Mouse (Mus musculus) CH12.LX (cell line): ENCODE data around the gene Pld1. TPM values are rescaled to one million over a fixed set of nuclear protein-coding genes. Genes with fewer than 3 reads are reported as not detected.

Experiments used
- DNase-seq: peaks from one replicate; pipeline ENCODE4 v3.0.0-alpha.2; 2013; ENCODE audit errors: extremely low read depth
- H3K27ac ChIP-seq: 2 replicates; pipeline ENCODE4 v1.5.1; 2012; ENCODE audit warnings: low read depth, mild to moderate bottlenecking, control low read depth, moderate library complexity; ENCODE audit not compliant: insufficient read depth
- H3K27me3 ChIP-seq: replicated peaks from 2 replicates; pipeline ENCODE3; 2012; ENCODE audit warnings: inconsistent platforms
- H3K36me3 ChIP-seq, 2 experiments: replicated peaks in 1 of 2; 2 replicates each; pipeline versions ENCODE3 to v1.6.1; 2012; ENCODE audit warnings: inconsistent platforms in 1 of 2, low read length in 1 of 2, mild to moderate bottlenecking in 1 of 2, mixed read lengths in 1 of 2, moderate library complexity in 1 of 2; ENCODE audit not compliant: control insufficient read depth in 1 of 2, insufficient read depth in 1 of 2
- H3K4me1 ChIP-seq, 2 experiments: 2 replicates each; pipeline ENCODE4 v1.6.1; 2012; ENCODE audit warnings: inconsistent platforms in 1 of 2, moderate library complexity in 1 of 2; ENCODE audit not compliant: insufficient read depth in 2 of 2, control insufficient read depth in 1 of 2
- H3K4me2 ChIP-seq: 2 replicates; pipeline ENCODE4 v1.6.1; 2012; ENCODE audit warnings: low read depth, mild to moderate bottlenecking, control low read depth; ENCODE audit not compliant: poor library complexity, insufficient read depth, severe bottlenecking
- H3K4me3 ChIP-seq, 3 experiments: fragments of 150-350 bp in 1 of 3; sonication (generic) in 1 of 3; replicated peaks in 1 of 3; 2 replicates each; pipeline versions ENCODE3 to v1.5.1; 2011 to 2012; ENCODE audit warnings: low read depth in 2 of 3, low read length in 2 of 3, mild to moderate bottlenecking in 2 of 3, moderate library complexity in 2 of 3, control low read depth in 1 of 3, improper control_type of control experiment in 1 of 3, inconsistent platforms in 1 of 3, mixed read lengths in 1 of 3; ENCODE audit not compliant: poor library complexity in 1 of 3
- H3K79me2 ChIP-seq: replicated peaks from 2 replicates; pipeline ENCODE4 v1.6.1; 2012; ENCODE audit warnings: mild to moderate bottlenecking, moderate library complexity; ENCODE audit not compliant: control insufficient read depth, poor library complexity, insufficient read depth, severe bottlenecking; ENCODE audit errors: extremely low read depth
- H3K9ac ChIP-seq: 2 replicates; pipeline ENCODE4 v1.6.1; 2012; ENCODE audit warnings: low read depth, mild to moderate bottlenecking, control low read depth, moderate library complexity; ENCODE audit not compliant: insufficient read depth
- H3K9me3 ChIP-seq: replicated peaks from 2 replicates; pipeline ENCODE3; 2012; ENCODE audit warnings: low read length, inconsistent platforms, mixed read lengths
- BHLHE40 ChIP-seq: IDR thresholded peaks from 2 replicates; pipeline ENCODE4 v1.6.1; 2011; ENCODE audit warnings: mild to moderate bottlenecking, low read depth, low read length, improper control_type of control experiment
- CHD1 ChIP-seq: IDR thresholded peaks from 2 replicates; pipeline ENCODE4 v1.6.1; 2012; ENCODE audit warnings: low read depth, low read length, improper control_type of control experiment, inconsistent platforms
- CHD2 ChIP-seq: IDR thresholded peaks from 2 replicates; pipeline ENCODE4 v1.6.1; 2011; ENCODE audit warnings: low read length, improper control_type of control experiment
- CTCF ChIP-seq, 2 experiments: IDR thresholded peaks in 1 of 2; conservative IDR thresholded peaks in 1 of 2; 2 replicates each; pipeline ENCODE4 v1.5.1; 2011 to 2012; ENCODE audit warnings: low read depth in 2 of 2, low read length in 2 of 2, improper control_type of control experiment in 1 of 2, inconsistent platforms in 1 of 2, mild to moderate bottlenecking in 1 of 2, moderate library complexity in 1 of 2
- MXI1 ChIP-seq: IDR thresholded peaks from 2 replicates; pipeline ENCODE4 v1.6.1; 2011; ENCODE audit warnings: mild to moderate bottlenecking, low read depth, low read length, improper control_type of control experiment
- MYC ChIP-seq: IDR thresholded peaks from 2 replicates; pipeline ENCODE4 v1.6.1; 2011; ENCODE audit warnings: low read depth, mild to moderate bottlenecking, improper control_type of control experiment, low read length
- NELFE ChIP-seq: IDR thresholded peaks from 2 replicates; pipeline ENCODE4 v1.6.1; 2011; ENCODE audit warnings: low read depth, low read length, improper control_type of control experiment
- NRF1 ChIP-seq: IDR thresholded peaks from 2 replicates; pipeline ENCODE4 v1.6.1; 2014; ENCODE audit warnings: low read depth, mild to moderate bottlenecking, inconsistent platforms, low read length, improper control_type of control experiment, moderate library complexity
- RCOR1 ChIP-seq: conservative IDR thresholded peaks from 2 replicates; pipeline ENCODE4 v1.6.1; 2012; ENCODE audit warnings: low read depth, mild to moderate bottlenecking, inconsistent platforms, low read length, improper control_type of control experiment
- SMC3 ChIP-seq: IDR thresholded peaks from 2 replicates; pipeline ENCODE4 v1.6.1; 2011; ENCODE audit warnings: low read depth, low read length, improper control_type of control experiment
- UBTF ChIP-seq: IDR thresholded peaks from 2 replicates; pipeline ENCODE4 v1.6.1; 2012; ENCODE audit warnings: low read depth, mild to moderate bottlenecking, inconsistent platforms, low read length, improper control_type of control experiment, moderate library complexity
- ZMIZ1 ChIP-seq: IDR thresholded peaks from 2 replicates; pipeline ENCODE4 v1.6.1; 2012; ENCODE audit warnings: low read depth, mild to moderate bottlenecking, inconsistent platforms, low read length, improper control_type of control experiment
- ZNF384 ChIP-seq: IDR thresholded peaks from 2 replicates; pipeline ENCODE4 v1.6.1; 2012; ENCODE audit warnings: low read depth, low read length, improper control_type of control experiment, inconsistent platforms
- dilution Hi-C: fragments of 300-500 bp; cut with MboI; formaldehyde crosslinking; loops from 2 replicates; pipeline ENCODE4 v1.14.3; 2020; ENCODE audit warnings: low sequenced_read_pairs; ENCODE audit not compliant: extremely low pct_unique_long_range_greater_than_20kb, extremely low pct_ligation_motif_present
- in situ Hi-C: fragments of 300-500 bp; cut with MboI; formaldehyde crosslinking; loops from 3 replicates; pipeline ENCODE4 v1.14.3; 2019; ENCODE audit warnings: low sequenced_read_pairs, low pct_ligation_motif_present, low pct_unique_long_range_greater_than_20kb, mixed read lengths
- polyA plus RNA-seq: library from polyadenylated mRNA; unstranded; fragments of >175 nt; gene quantifications from 2 replicates; pipeline ENCODE4 v1.2.1, GENCODE M21; 2012; ENCODE audit warnings: low read depth; ENCODE audit not compliant: insufficient read length
- total RNA-seq, 2 experiments: library from RNA; depleted of rRNA; stranded (reverse); fragments of 300-350 nt in 1 of 2; fragments of >200 nt in 1 of 2; gene quantifications; 2 replicates each; pipeline ENCODE4 v1.2.3; 2012 to 2014

Pld1 gene
- total and polyA plus RNA-seq, 3 experiments, result not detected

GRCm38 (mm10) chr3:28170911-28171618, 232.6 kb downstream of the Pld1 start:
- no peak for DNase-seq
- in situ Hi-C loops, result no loop called here

GRCm38 (mm10) chr3:28175997-28176967, 237.8 kb downstream of the Pld1 start:
- dilution Hi-C loops (no loop called here), in situ Hi-C loops (no loop called here)
- no peaks in the 10 kb centered on the region for H3K36me3 ChIP-seq
- DNase-seq, result no peak
- H3K79me2 ChIP-seq, result no peaks in the 10 kb centered on the region
- H3K4me2 ChIP-seq, result no peak overlapping the region
- peaks cover 72% of the 10 kb centered on the region for H3K9me3 ChIP-seq
- H3K27ac ChIP-seq, result no peak overlapping the region
- no peak overlapping the region for H3K9ac ChIP-seq
- no peaks in the 10 kb centered on the region for H3K4me1 ChIP-seq
- TF ChIP-seq CHD2 (no peak), BHLHE40 (no peak), CTCF (conservative IDR thresholded peaks at IDR 0.05 in 1 of 2, IDR thresholded peaks at IDR 0.05 in 1 of 2; ENCODE audit: low read depth in 2 of 2, low read length in 2 of 2) (no peak), MXI1 (no peak), NRF1 (no peak), UBTF (no peak), ZMIZ1 (no peak), NELFE (no peak), MYC (no peak), ZNF384 (no peak), SMC3 (no peak)
- H3K27me3 ChIP-seq, result no peaks in the 10 kb centered on the region
- no peak overlapping the region for H3K4me3 ChIP-seq

More at GRCm38 (mm10) chr3:28170911-28171618, 232.6 kb downstream of the Pld1 start:
- dilution Hi-C loops, result no loop called here
- no peaks in the 10 kb centered on the region for H3K4me1 ChIP-seq
- no peak for TF ChIP-seq CHD1
- no peak for TF ChIP-seq RCOR1
- no peak overlapping the region for H3K27ac ChIP-seq
- H3K27me3 ChIP-seq, result no peaks in the 10 kb centered on the region
- H3K36me3 ChIP-seq, result no peaks in the 10 kb centered on the region
- H3K79me2 ChIP-seq, result no peaks in the 10 kb centered on the region
- H3K9me3 ChIP-seq, result peaks cover 76% of the 10 kb centered on the region
- H3K4me2 ChIP-seq, result no peak overlapping the region
- H3K9ac ChIP-seq, result no peak overlapping the region
- no peak overlapping the region for H3K4me3 ChIP-seq
